Mouse (Mus musculus) MEL (cell line): ENCODE measurements around the gene Tmem39b. TPM values are rescaled to one million over a fixed set of nuclear protein-coding genes. Genes with fewer than 3 reads are reported as not detected.

Experiments used
- DNase-seq: peaks from one replicate; pipeline ENCODE4 v3.0.0; 2011; ENCODE audit warnings: low read depth, low spot score
- H3K27ac ChIP-seq: 2 replicates; pipeline ENCODE4 v1.5.1; 2012; ENCODE audit warnings: low read depth, mild to moderate bottlenecking, control low read depth, low read length, moderate library complexity; ENCODE audit not compliant: control insufficient read depth
- H3K27me3 ChIP-seq, 2 experiments: fragments of 150-350 bp in 1 of 2; sonication (generic) in 1 of 2; 2 replicates each; pipeline ENCODE4 v1.6.1; 2012; ENCODE audit warnings: low read length in 2 of 2, mild to moderate bottlenecking in 2 of 2, improper control_type of control experiment in 1 of 2, moderate library complexity in 1 of 2; ENCODE audit not compliant: insufficient read depth in 2 of 2, control insufficient read depth in 1 of 2
- H3K36me3 ChIP-seq, 2 experiments: 2 replicates each; pipeline ENCODE4 v1.6.1; 2012 to 2014; ENCODE audit warnings: low read length in 2 of 2, improper control_type of control experiment in 1 of 2, inconsistent platforms in 1 of 2, mild to moderate bottlenecking in 1 of 2; ENCODE audit not compliant: insufficient read depth in 2 of 2, control insufficient read depth in 1 of 2
- H3K4me1 ChIP-seq, 2 experiments: fragments of 150-350 bp in 1 of 2; sonication (generic) in 1 of 2; 2 replicates each; pipeline ENCODE4 v1.6.1; 2012; ENCODE audit warnings: low read length in 2 of 2, improper control_type of control experiment in 1 of 2, mild to moderate bottlenecking in 1 of 2; ENCODE audit not compliant: insufficient read depth in 2 of 2, control insufficient read depth in 1 of 2
- H3K4me3 ChIP-seq, 2 experiments: fragments of 150-350 bp in 1 of 2; sonication (generic) in 1 of 2; 2 replicates each; pipeline ENCODE4 v1.5.1; 2012; ENCODE audit warnings: low read depth in 2 of 2, low read length in 2 of 2, mild to moderate bottlenecking in 2 of 2, moderate library complexity in 2 of 2, control low read depth in 1 of 2, improper control_type of control experiment in 1 of 2; ENCODE audit not compliant: control insufficient read depth in 1 of 2, insufficient read depth in 1 of 2
- H3K79me2 ChIP-seq: 2 replicates; pipeline ENCODE4 v1.6.1; 2012; ENCODE audit warnings: mild to moderate bottlenecking, low read length, moderate library complexity; ENCODE audit not compliant: control insufficient read depth, poor library complexity, insufficient read depth
- H3K9ac ChIP-seq: 2 replicates; pipeline ENCODE4 v1.6.1; 2012; ENCODE audit warnings: low read depth, mild to moderate bottlenecking, control low read depth, low read length, moderate library complexity; ENCODE audit not compliant: control insufficient read depth, poor library complexity, severe bottlenecking
- H3K9me3 ChIP-seq: fragments of 150-350 bp; sonication (generic); replicated peaks from 2 replicates; pipeline ENCODE4 v1.6.1; 2012; ENCODE audit warnings: mild to moderate bottlenecking, low read length, improper control_type of control experiment, moderate library complexity; ENCODE audit not compliant: insufficient read depth
- BHLHE40 ChIP-seq: IDR thresholded peaks from 2 replicates; pipeline ENCODE4 v1.6.1; 2012; ENCODE audit warnings: low read depth, mild to moderate bottlenecking, inconsistent platforms, low read length, improper control_type of control experiment, borderline replicate concordance
- CHD1 ChIP-seq: IDR thresholded peaks from 2 replicates; pipeline ENCODE4 v1.6.1; 2012; ENCODE audit warnings: low read depth, mild to moderate bottlenecking, inconsistent platforms, low read length, improper control_type of control experiment
- CHD2 ChIP-seq: IDR thresholded peaks from 2 replicates; pipeline ENCODE4 v1.6.1; 2011; ENCODE audit warnings: low read length, improper control_type of control experiment
- ETS1 ChIP-seq: IDR thresholded peaks from 2 replicates; pipeline ENCODE4 v1.6.1; 2012; ENCODE audit warnings: low read depth, mild to moderate bottlenecking, inconsistent platforms, low read length, improper control_type of control experiment, moderate library complexity
- MAFK ChIP-seq: IDR thresholded peaks from 2 replicates; pipeline ENCODE4 v1.6.1; 2011; ENCODE audit warnings: low read depth, mild to moderate bottlenecking, low read length, improper control_type of control experiment, borderline replicate concordance
- MAX ChIP-seq: IDR thresholded peaks from 2 replicates; pipeline ENCODE4 v1.6.1; 2011; ENCODE audit warnings: low read length, improper control_type of control experiment
- MXI1 ChIP-seq: IDR thresholded peaks from 2 replicates; pipeline ENCODE4 v1.6.1; 2011; ENCODE audit warnings: mild to moderate bottlenecking, low read depth, low read length, improper control_type of control experiment
- NELFE ChIP-seq: IDR thresholded peaks from 2 replicates; pipeline ENCODE4 v1.6.1; 2011; ENCODE audit warnings: low read depth, low read length, improper control_type of control experiment
- POLR2A ChIP-seq, 2 experiments: IDR thresholded peaks; 2 replicates each; pipeline ENCODE4 v1.6.1; 2011 to 2012; ENCODE audit warnings: low read length in 2 of 2, mild to moderate bottlenecking in 2 of 2, control low read depth in 1 of 2, improper control_type of control experiment in 1 of 2, low read depth in 1 of 2, moderate library complexity in 1 of 2; ENCODE audit not compliant: control insufficient read depth in 1 of 2, insufficient read depth in 1 of 2, poor library complexity in 1 of 2
- POLR2AphosphoS5 ChIP-seq: IDR thresholded peaks from 2 replicates; pipeline ENCODE4 v1.6.1; 2012; ENCODE audit warnings: low read depth, borderline replicate concordance, mild to moderate bottlenecking, inconsistent platforms, low read length, moderate library complexity, mixed read lengths
- RAD21 ChIP-seq: IDR thresholded peaks from 2 replicates; pipeline ENCODE4 v1.6.1; 2011; ENCODE audit warnings: mild to moderate bottlenecking, low read depth, low read length, improper control_type of control experiment
- RCOR1 ChIP-seq: IDR thresholded peaks from 2 replicates; pipeline ENCODE4 v1.6.1; 2012; ENCODE audit warnings: low read depth, mild to moderate bottlenecking, inconsistent platforms, low read length, improper control_type of control experiment
- SMC3 ChIP-seq: IDR thresholded peaks from 2 replicates; pipeline ENCODE4 v1.6.1; 2011; ENCODE audit warnings: low read depth, low read length, improper control_type of control experiment
- TBP ChIP-seq: IDR thresholded peaks from 2 replicates; pipeline ENCODE4 v1.8.0; 2011; ENCODE audit warnings: low read depth, low read length, improper control_type of control experiment
- UBTF ChIP-seq: IDR thresholded peaks from 2 replicates; pipeline ENCODE4 v1.6.1; 2012; ENCODE audit warnings: low read depth, mild to moderate bottlenecking, inconsistent platforms, low read length, improper control_type of control experiment, moderate library complexity, borderline replicate concordance; ENCODE audit not compliant: insufficient read depth
- USF2 ChIP-seq, 2 experiments: IDR thresholded peaks; 2 replicates each; pipeline ENCODE4 v1.6.1; 2011 to 2012; ENCODE audit warnings: improper control_type of control experiment in 2 of 2, low read length in 2 of 2, borderline replicate concordance in 1 of 2, inconsistent platforms in 1 of 2, low read depth in 1 of 2, mild to moderate bottlenecking in 1 of 2; ENCODE audit not compliant: insufficient read depth in 1 of 2
- ZC3H11A ChIP-seq: IDR thresholded peaks from 2 replicates; pipeline ENCODE4 v1.6.1; 2012; ENCODE audit warnings: low read depth, mild to moderate bottlenecking, inconsistent platforms, low read length, improper control_type of control experiment
- ZKSCAN1 ChIP-seq: IDR thresholded peaks from 2 replicates; pipeline ENCODE4 v1.6.1; 2012; ENCODE audit warnings: low read depth, mild to moderate bottlenecking, inconsistent platforms, low read length, improper control_type of control experiment, moderate library complexity
- ZMIZ1 ChIP-seq: IDR thresholded peaks from 2 replicates; pipeline ENCODE4 v1.6.1; 2012; ENCODE audit warnings: low read depth, mild to moderate bottlenecking, inconsistent platforms, low read length, improper control_type of control experiment, moderate library complexity
- polyA plus RNA-seq, 2 experiments: library from polyadenylated mRNA; stranded (reverse) in 1 of 2; unstranded in 1 of 2; fragments of >175 nt in 1 of 2; fragments of >200 nt in 1 of 2; gene quantifications; 2 replicates each; pipeline versions ENCODE4 v1.2.1 to v1.2.4; 2012; ENCODE audit warnings: low replicate concordance in 2 of 2, low read depth in 1 of 2; ENCODE audit not compliant: insufficient read length in 2 of 2, insufficient read depth in 1 of 2, missing spikeins in 1 of 2
- total RNA-seq: library from RNA; depleted of rRNA; stranded (reverse); fragments of 300-350 nt; gene quantifications from 2 replicates; pipeline ENCODE4 v1.2.3, GENCODE M21; 2012

The Tmem39b gene
- total and polyA plus RNA-seq, 3 experiments: 12.2 to 81.0 (median 55.2) TPM

DNA sequence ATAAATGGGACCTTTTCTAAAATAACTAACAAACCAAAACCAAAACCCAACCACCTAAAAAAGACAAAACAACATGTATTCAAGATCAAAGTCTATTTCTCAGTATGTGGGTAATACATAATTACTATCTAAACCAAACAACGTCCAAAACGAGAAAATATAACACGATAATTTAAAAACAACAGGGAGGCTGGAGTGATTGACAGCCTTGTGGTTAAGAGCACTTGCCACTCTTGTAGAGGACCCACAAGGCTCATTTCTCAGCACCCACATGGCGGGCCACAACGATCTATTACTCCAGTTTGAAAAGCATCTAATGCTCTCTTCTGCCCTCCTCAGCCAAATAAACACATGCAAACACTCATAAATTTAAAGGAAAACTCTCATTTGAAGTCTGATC lies 34.8 kb upstream of the Tmem39b start:
- Histone ChIP-seq H3K79me2 (peaks cover 59% of the 10 kb centered on the region), H3K9ac (no peak overlapping the region), H3K4me1 (no peaks in the 10 kb centered on the region; a peak in 2 of 4 replicates), H3K4me3 (no peak overlapping the region)
- DNase-seq: no peak
- TF ChIP-seq MAX (no peak), NELFE (no peak), BHLHE40 (no peak), UBTF (no peak), CHD2 (no peak)
- TF ChIP-seq, all 39 proteins: peak for 0
- no peaks in the 10 kb centered on the region for H3K9me3 ChIP-seq
- H3K27ac ChIP-seq: no peak overlapping the region
- no peaks in the 10 kb centered on the region for H3K27me3 ChIP-seq
- H3K36me3 ChIP-seq: peaks cover 27 to 41% of the 10 kb centered on the region in 2 experiments

DNA sequence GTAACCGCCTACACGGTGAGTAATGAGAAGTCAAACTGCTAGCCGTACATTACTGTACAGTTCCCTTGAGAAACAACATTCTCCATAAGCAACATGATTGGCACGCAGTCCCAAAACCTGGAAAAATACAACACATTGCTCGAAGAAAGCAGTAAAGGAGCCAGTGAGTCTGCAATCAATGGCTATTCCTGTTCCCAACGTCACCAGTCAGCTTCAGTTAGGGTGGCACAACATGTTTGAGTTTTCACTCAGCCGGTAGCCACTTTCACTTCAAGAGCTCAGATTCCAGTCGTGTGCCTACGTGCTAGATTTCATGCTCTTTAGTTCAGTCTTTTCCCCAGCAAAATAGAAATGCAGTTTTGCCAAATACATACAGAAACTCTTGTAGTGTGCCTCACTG lies 19.7 kb upstream of the Tmem39b start:
- no peaks in the 10 kb centered on the region for H3K79me2 ChIP-seq
- H3K4me1 ChIP-seq: no peaks in the 10 kb centered on the region
- no peaks in the 10 kb centered on the region for H3K9me3 ChIP-seq
- H3K9ac ChIP-seq: no peak overlapping the region
- H3K36me3 ChIP-seq: peaks cover 0 to 51% of the 10 kb centered on the region in 2 experiments; a peak in 2 of 4 replicates
- no peak for TF ChIP-seq MXI1
- TF ChIP-seq POLR2A (IDR thresholded peaks at IDR 0.05; ENCODE audit: control insufficient read depth in 1 of 2, insufficient read depth in 1 of 2, low read depth in 1 of 2, low read length in 2 of 2, poor library complexity in 1 of 2): no peak
- TF ChIP-seq MAFK: no peak
- TF ChIP-seq RCOR1: no peak
- TF ChIP-seq TBP: no peak
- no peak for TF ChIP-seq ZMIZ1
- no peak for TF ChIP-seq SMC3
- TF ChIP-seq UBTF: no peak
- no peak overlapping the region for H3K27ac ChIP-seq
- H3K4me3 ChIP-seq: no peak overlapping the region
- no peaks in the 10 kb centered on the region for H3K27me3 ChIP-seq
- no peak for DNase-seq

GRCm38 (mm10) chr4:129709486-129710129 lies 13.0 kb upstream of the Tmem39b start:
- no peaks in the 10 kb centered on the region for H3K4me1 ChIP-seq
- DNase-seq: no peak
- H3K9ac ChIP-seq: no peak overlapping the region
- no peaks in the 10 kb centered on the region for H3K9me3 ChIP-seq
- TF ChIP-seq ZC3H11A (no peak), ETS1 (no peak), RAD21 (no peak), USF2 (IDR thresholded peaks at IDR 0.05; ENCODE audit: borderline replicate concordance in 1 of 2, insufficient read depth in 1 of 2, low read depth in 1 of 2, low read length in 2 of 2) (no peak), SMC3 (no peak), CHD1 (no peak), ZKSCAN1 (no peak), POLR2AphosphoS5 (no peak)
- no peaks in the 10 kb centered on the region for H3K27me3 ChIP-seq
- H3K27ac ChIP-seq: no peak overlapping the region
- no peak overlapping the region for H3K4me3 ChIP-seq
- H3K79me2 ChIP-seq: no peaks in the 10 kb centered on the region
- H3K36me3 ChIP-seq: peaks cover 0 to 24% of the 10 kb centered on the region in 2 experiments; a peak in 2 of 4 replicates
